In the genomic region with DNA sequence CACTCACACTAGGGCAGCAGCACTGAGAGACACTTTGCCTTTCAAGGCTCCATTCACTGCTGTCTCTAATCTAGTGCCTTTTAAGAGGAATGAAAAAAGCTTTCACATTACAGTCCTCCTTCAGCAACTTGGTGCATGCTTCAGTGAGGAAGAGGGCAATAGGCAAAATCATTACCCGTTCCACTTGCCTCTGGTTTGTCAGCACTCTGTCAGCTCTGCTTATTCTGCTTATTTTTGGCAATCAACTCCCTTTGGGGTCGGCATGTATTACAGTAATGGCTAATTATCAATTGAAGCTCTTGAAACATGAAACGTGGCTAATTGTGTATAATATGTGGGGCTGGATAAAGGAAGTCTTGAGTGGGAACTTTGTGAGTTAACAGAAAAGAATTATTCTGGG, we compare ENCODE assay signal across 28 mouse cellular contexts.
"Had no signal": no experiment of that assay in that cellular context is flagged by ENCODE, and none has a peak within 500 bp of the region (broad histone marks: within the 10 kb centered on the region; RNA-seq: fewer than 3 reads in every experiment).

No protein-coding gene starts in this region.

- H3K4me3 ChIP-seq: gastrocnemius, adult 2 months; heart, embryonic 10.5 days; heart, embryonic 12.5 days; hindbrain, embryonic 10.5 days; hindbrain, embryonic 12.5 days; intestine, embryonic 15.5 days; kidney, embryonic 15.5 days; limb, embryonic 13.5 days; limb, embryonic 15.5 days; liver, embryonic 12.5 days had no signal

- H3K9me3 ChIP-seq: heart, embryonic 10.5 days; heart, embryonic 12.5 days; hindbrain, embryonic 10.5 days; hindbrain, embryonic 12.5 days; intestine, embryonic 15.5 days; kidney, embryonic 15.5 days; limb, embryonic 13.5 days; limb, embryonic 15.5 days; liver, embryonic 12.5 days had no signal

- H3K4me1 ChIP-seq: heart, embryonic 10.5 days; heart, embryonic 12.5 days; hindbrain, embryonic 10.5 days; hindbrain, embryonic 12.5 days; intestine, embryonic 15.5 days; kidney, embryonic 15.5 days; limb, embryonic 13.5 days; limb, embryonic 15.5 days; liver, embryonic 12.5 days had no signal

- DNase-seq: gastrocnemius, adult 2 months; gastrocnemius, postnatal 10 days; gastrocnemius, postnatal 25 days; heart, adult 18-20 months; heart, postnatal 10 days; heart, postnatal 4 days; kidney, adult 11 months; kidney, adult 2 months; kidney, adult 9 months; kidney, postnatal 14 days; kidney, postnatal 36 days; layer of hippocampus, adult 9-11 months; layer of hippocampus, postnatal 36 days; left cerebral cortex, postnatal 4 days had no signal

- H3K27ac ChIP-seq: gastrocnemius, adult 2 months; heart, embryonic 10.5 days; hindbrain, embryonic 10.5 days; hindbrain, embryonic 12.5 days; hindbrain, embryonic 14.5 days; intestine, embryonic 15.5 days; kidney, embryonic 15.5 days; kidney, postnatal 0 days; limb, embryonic 13.5 days; limb, embryonic 15.5 days; liver, embryonic 12.5 days; liver, embryonic 14.5 days had no signal

- H3K4me2 ChIP-seq: heart, embryonic 12.5 days; hindbrain, embryonic 12.5 days; hindbrain, embryonic 14.5 days; intestine, embryonic 15.5 days; kidney, embryonic 15.5 days; limb, embryonic 13.5 days; limb, embryonic 15.5 days; liver, embryonic 12.5 days had no signal

- H3K9ac ChIP-seq: heart, embryonic 12.5 days; hindbrain, embryonic 12.5 days; hindbrain, embryonic 14.5 days; intestine, embryonic 15.5 days; kidney, embryonic 15.5 days; limb, embryonic 13.5 days; limb, embryonic 15.5 days; liver, embryonic 12.5 days; liver, embryonic 14.5 days had no signal

- H3K27me3 ChIP-seq: heart, embryonic 12.5 days; hindbrain, embryonic 12.5 days; intestine, embryonic 15.5 days; kidney, embryonic 15.5 days; limb, embryonic 13.5 days; limb, embryonic 15.5 days; liver, embryonic 12.5 days had no signal

- H3K36me3 ChIP-seq: heart, embryonic 10.5 days; heart, embryonic 12.5 days; hindbrain, embryonic 10.5 days; hindbrain, embryonic 12.5 days; intestine, embryonic 15.5 days; kidney, embryonic 15.5 days; limb, embryonic 13.5 days; limb, embryonic 15.5 days; liver, embryonic 12.5 days had no signal

- ATAC-seq: hindbrain, embryonic 16.5 days; inflammation-experienced regulatory T-cells, adult 6 months; intestine, embryonic 15.5 days; liver, embryonic 12.5 days had no signal
